Mouse (Mus musculus): ENCODE data around the gene Ubtfl1. TPM values are rescaled to one million over a fixed set of nuclear protein-coding genes. Genes with fewer than 3 reads are reported as not detected.
"Not testable (repeated sequence)": the region's sequence is repeated elsewhere in the genome, so short reads cannot be mapped to it uniquely, and the experiment has no call there.

Ubtfl1 gene
- not detected for total RNA-seq (2021)
- long read RNA-seq, experiment 1, result 0 reads
- long read RNA-seq, experiment 2, result 0 reads

DNA sequence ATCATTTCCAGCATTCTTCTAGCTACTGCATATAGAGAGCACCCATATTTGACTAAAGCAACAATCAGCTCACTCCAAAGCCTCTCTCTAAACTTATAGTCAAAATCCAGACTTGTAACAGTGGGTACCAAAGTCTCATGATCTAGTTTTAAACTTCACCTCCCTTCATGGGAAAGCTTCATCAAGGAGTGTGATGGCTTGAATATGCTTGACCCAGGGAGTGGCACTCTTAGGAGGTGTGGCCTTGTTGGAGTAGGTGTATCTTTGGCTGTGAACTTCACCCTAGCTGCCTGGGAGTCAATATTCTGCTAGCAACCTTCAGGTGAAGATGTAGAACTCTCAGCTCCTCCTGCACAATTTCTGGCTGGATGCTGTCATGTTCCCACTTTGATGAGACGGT lies at the start of gene Ubtfl1:
Gene Ubtfl1 (plus strand): TSS at position 301 of the 400 bp plus-strand sequence.
- no peak for DNase-seq

DNA sequence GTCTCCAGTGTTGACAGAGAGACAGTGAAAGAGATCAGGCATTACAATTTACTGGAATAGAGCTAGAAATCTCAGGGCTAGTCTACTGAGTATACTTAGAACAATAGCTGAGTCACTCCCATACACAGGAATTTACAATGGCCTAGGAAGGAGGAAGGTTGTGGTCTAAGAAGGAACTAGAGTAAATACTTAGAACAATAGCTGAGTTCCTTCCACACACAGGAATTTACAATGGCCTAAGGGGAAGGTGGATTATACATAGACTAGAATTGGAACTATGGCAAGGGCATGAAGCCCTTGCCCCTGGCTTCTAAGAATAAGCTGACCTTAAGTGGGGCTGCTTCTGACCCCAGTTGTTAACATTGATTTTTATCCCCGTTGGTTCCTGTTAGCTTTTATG lies 31.2 kb upstream of the Ubtfl1 start:
- DNase-seq, result not testable (repeated sequence)

DNA sequence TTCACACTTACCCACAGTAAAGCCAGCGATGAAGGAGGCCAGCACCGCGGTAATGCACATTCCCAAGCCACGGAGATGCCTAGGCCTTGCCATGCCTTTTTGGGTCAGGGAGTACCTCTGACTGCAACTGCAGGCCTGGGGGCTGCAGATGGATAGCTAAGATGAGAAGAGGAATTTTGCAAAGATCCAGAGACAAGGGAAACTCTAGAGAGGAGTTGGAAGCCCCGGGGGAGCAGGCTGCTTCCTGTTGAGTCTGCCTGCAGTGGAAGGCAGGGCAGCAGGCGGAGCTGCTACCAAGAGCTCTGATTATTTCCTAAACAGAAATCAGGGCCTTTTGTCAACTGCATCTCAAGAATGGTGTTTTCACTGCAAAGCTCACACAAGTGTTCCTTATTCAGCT lies 18.4 kb upstream of the Ubtfl1 start:
- DNase-seq, result no peak

DNA sequence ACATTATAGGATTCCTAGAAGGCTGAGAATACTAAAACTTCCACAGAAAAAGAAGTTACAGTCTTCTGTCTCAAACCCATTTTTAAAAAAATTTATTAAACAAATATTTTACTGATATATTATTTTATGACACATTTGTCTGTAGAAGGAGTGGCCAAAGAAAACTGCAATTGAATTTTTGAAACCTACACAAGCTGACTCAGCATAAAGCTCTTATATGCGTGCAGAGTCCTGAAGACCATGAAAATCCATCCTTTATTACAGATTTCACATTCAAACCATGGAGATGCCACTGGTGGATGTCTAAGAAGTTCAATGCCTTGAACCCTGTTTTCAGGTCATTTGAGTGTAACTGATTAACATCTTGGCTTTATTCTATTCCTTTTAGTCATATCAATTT lies 4.6 kb upstream of the Ubtfl1 start:
- no peak for DNase-seq

DNA sequence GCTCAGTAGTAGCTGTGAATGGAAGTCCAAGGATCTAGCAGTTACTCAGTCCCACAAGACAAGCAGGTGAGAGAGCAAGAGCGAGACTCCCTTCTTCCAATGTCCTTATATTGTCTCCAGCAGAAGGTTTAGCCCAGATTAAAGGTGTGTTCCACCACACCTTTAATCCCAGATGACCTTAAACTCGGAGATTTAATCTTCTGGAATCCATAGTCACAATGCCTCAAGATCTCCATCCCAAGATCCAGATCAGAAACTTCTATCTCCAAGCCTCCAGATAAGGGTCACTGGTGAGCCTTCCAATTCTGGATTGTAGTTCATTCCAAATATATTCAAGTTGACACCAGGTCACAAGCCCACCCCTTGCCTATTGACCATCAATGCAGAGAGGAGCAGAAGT lies 1.3 kb upstream of the Ubtfl1 start, which contains the start of gene Naalad2:
Gene Naalad2 (minus strand): TSS at position 101 of the 400 bp plus-strand sequence.
- not testable (repeated sequence) for DNase-seq

DNA sequence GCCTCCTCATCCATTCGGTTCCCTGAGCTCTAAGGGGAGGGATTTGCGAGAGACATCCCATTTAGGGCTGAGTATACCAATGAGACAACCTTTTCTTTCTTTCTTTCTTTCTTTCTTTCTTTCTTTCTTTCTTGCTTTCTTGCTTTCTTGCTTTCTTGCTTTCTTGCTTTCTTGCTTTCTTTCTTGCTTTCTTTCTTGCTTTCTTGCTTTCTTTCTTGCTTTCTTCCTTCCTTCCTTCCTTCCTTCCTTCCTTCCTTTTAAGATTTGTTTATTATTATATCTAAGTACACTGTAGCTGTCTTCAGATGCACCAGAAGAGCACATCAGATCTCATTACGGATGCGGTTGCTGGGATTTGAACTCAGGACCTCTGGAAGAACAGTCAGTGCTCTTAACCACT lies 8.2 kb downstream of the Ubtfl1 start:
- DNase-seq, result not testable (repeated sequence)

DNA sequence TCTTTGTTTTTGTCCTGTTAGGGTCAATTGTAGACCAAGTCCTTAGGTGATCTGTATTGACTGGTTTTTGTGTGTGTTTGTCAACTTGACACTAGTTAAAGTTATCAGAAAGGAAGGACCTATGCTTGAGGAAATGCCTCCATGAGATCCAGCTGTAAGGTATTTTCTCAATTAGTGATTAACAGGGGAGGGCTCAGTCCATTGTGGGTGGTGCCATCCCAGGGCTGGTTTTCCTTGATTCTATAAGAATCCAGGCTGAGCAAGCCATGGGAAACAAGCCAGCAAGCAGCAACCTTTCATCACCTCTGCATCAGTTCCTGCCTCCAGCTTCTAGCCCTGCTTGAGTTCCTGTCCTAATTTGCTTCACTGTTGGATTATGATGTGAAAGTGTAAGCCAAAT lies 26.1 kb downstream of the Ubtfl1 start, which contains the start of gene Mbd3l2:
Gene Mbd3l2 (plus strand): TSS at position 301 of the 400 bp plus-strand sequence.
- DNase-seq, result no peak

DNA sequence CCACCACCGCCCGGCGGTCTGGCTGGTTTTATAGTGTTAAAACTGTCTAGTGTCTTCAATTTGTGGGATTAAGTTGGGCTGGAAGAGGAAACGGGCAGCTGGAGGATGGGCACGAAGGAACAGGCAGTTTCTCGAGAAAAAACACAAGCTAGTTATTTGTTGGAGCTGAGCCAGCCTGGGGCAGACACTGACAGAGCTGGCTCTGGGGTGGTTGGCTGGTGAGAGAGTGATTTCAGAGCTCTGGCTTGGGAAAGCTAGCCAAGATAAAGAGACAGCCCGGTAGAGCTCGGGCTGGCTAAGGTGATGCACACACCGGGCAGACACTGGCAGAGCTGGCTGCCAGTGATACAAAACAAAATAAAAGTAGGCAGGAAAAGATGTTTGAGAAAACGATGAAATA lies 27.5 kb downstream of the Ubtfl1 start:
- DNase-seq, result peak; percentile 13 to 15

DNA sequence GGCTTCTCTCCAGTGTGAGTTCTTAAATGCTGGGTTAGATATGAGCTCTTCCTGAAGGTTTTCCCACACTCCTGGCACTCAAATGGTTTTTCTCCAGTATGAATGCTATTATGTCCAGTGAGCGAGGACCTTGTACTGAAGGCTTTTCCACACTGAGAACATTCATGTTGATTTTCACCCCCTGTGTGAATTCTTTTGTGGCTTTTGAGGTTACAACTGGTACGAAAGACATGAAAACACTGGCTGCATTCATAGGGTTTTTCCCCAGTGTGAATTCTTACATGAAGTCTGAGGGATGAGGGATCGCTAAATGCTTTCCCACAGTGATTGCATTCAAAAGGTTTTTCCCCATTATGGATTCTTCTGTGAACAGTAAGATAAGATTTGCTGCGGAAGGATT lies 52.3 kb downstream of the Ubtfl1 start:
- no peak for DNase-seq

Small RNAs within 50 kb of the gene (microRNA-seq; reads per million reads assigned to microRNA genes)
- gene Gm22854, result not detected

Other genes with a start within 250 kb of the Ubtfl1 start
- 100 to 1,000 TPM in 1 of 2 experiments, 10 to 100 TPM in 1; 71.3 to 116 TPM for gene Chordc1, start 112.3 kb upstream of the Ubtfl1 start, total RNA-seq (2021)
- gene Naalad2, start 1.4 kb upstream of the Ubtfl1 start, total RNA-seq (2021), result 1 to 10 TPM; 3.9 to 4.3 TPM
- not detected for gene Mbd3l2, start 26.2 kb downstream of the Ubtfl1 start, total RNA-seq (2021)
- gene Zfp558, start 73.8 kb downstream of the Ubtfl1 start, total RNA-seq (2021), result 1 to 10 TPM in 1 of 2 experiments, under 1 TPM in 1; 0.89 to 1.2 TPM
- gene Mbd3l1, start 73.9 kb downstream of the Ubtfl1 start, total RNA-seq (2021), result not detected